Mouse (Mus musculus) cerebellum, adult 9-11 months (tissue): ENCODE measurements around the gene Pik3r4.

ENCODE experiments used
- DNase-seq: peaks from one replicate; pipeline ENCODE4 v3.0.0; 2022

The Pik3r4 gene

DNA sequence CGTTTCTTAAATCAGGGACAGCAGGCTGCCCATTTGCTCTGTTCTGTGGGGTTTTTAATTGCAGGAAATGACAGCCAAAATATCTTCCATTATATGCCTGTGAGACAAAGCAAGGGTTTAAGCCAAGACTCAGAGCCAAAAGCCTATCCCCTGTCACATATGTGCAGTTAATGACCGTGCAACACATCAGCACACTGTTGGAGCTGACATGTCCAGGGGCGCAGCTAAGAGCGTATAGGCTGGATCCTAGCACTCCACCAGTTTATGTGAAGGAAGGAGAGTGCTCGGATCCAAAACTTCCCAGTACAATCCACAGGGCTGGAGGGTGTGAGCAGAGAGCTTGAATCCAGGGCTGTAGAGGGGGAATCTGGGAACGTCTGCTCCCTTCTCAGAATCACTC lies 57.9 kb downstream of the Pik3r4 start:
- DNase-seq, result no peak

DNA sequence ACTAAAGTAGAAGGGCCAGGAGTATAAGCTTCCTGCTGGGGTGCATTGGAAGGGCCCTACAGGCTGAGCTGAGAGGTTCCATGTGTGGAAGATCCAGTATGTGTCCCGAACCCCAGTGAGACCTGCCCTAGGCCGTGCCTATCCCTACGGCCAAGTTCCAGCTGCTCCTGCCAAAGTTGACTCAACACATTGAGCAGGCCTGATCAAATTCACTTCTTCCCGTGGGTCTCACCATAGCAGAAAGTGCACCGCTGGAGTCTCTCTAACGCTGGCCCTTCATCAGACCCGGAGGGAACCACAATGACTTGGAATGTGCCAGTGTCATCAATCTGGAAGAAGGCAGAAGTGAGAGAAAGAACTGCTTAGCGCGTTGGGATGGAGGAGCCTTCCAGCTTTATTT lies 59.2 kb downstream of the Pik3r4 start:
- DNase-seq, result no peak

DNA sequence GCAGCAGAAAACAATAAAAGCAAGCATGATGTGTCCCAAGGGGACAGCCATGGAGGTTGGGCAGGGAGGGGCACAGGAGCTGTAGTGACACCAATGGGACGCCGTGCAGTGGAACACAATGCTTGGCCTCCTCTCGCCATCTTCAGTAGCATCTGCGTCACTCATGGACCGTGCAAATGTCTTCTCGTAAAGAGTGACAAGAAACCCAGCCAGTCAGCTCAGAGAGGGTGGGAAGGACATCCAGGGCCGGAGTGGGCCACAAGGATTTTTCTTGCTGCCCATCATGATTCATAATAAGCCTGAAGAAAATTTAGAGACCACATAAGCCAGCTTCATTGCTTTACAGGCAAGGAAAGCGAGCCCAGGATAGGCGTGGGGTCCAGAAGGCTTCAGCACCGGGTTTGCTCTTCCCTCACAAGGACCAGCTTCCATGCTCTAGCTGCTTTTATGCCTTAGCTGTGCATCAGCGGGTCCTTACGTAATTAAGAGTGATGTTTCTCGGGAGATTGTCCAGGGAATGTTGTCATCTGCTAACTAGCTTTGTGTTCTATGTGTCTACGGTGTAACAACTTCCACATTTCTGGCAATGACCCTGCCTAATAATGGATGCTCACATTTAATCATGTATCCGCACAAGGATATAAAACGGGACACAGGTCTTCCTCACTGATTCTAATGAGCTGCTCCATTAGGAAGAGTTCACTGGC lies 61.6 kb downstream of the Pik3r4 start:
- DNase-seq, result no peak

DNA sequence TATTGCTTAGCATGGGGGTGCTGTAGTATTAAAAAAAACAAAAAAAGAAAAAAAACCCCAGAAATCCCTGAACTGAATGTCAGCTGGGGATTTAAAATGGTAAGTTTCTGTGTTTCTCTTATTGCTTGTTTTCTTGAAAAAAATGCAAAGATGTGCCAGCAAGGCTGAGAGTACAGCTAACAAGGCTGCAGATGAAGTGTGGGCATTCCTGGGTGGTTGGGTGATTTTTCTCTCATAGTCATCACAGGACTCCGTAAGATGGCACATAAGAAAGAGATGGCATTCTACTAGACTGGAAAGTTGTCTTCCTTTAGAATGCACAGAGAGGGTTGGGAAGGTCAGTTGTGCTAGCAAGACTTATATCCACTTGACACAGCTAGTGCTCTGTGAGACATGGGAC lies 62.2 kb downstream of the Pik3r4 start:
- DNase-seq, result no peak

DNA sequence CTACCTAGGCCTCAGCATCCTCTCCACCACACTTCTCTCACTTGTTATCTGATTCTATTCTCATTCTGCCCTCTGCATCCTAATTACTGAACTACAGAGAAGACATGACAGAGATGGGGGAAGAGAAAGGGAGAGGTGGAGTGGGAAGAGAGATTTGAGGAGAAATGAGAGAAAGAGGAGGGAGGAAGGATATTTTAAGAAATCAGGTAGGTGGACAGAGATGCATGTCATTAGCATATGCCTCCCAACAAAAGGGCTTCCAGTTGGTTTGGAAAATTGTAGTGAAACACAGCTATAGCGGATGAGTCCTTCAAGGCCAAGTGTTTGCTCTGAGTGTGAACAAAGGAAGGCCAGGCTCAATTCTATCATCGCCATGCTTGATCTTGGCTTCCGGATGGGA lies 69.3 kb downstream of the Pik3r4 start:
- DNase-seq, result no peak

DNA sequence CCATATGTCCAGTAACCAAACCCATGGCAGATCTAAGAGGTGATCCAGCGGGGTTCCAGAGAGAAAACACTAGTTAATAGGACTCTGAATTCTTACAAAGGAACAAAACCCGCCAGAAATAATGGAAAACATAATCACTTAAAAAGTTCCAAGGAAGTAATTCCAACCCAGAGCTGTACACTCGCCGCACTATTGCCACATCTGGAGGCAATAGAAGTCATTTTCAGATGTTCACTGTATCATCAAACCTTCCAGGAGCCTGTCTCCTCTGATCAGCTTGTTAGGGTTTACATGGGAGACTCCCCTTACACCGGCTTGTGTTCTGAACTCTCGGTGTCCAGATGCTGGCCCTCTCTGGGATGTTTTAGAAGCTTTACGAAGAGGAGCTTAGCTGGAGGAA lies 76.6 kb downstream of the Pik3r4 start:
- DNase-seq, result no peak

DNA sequence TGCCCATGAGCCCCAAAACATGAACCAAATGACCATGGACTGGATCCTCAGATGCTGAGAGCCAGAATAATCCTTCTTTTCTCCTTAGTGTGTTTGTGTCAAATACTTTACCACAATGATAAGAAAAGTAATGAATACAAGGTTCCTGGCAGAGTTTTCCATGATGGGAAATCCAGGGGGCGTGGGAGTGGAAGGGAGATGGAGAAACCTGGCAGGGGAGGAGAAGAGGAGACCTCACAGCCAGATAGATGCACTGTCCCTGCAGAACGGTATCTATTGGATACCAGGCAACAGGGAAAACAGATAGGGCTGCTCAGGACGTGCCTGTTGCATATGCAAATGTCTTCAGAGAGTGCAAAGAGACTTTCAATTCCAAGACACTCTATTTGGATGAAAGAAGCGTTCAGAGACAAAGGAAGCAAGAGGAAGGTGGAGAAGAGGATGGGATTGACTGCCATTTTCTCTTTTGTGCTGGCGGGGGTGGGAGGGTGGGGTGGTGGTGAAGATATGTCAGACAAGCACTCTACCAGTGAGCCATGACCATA lies 77.1 kb downstream of the Pik3r4 start:
- no peak for DNase-seq

DNA sequence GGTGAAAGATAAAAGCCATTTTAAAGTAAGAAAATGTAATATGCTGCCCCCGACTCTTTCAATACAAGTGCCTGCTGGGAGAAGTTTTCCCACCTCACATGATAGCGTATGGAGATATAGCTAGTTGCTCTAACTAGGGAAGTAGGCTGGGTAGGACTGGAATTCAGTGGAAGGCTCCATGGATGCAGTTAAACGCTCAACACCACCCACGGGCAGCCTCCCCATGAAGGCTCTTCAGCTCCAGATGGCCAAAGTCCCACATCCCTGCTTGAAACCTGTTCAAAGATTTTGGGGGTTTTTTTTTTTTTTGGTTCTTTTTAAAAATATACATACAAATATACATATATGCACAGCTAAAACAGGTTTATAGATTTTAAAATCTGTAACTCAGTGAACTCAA lies 77.7 kb downstream of the Pik3r4 start:
- DNase-seq, result no peak

DNA sequence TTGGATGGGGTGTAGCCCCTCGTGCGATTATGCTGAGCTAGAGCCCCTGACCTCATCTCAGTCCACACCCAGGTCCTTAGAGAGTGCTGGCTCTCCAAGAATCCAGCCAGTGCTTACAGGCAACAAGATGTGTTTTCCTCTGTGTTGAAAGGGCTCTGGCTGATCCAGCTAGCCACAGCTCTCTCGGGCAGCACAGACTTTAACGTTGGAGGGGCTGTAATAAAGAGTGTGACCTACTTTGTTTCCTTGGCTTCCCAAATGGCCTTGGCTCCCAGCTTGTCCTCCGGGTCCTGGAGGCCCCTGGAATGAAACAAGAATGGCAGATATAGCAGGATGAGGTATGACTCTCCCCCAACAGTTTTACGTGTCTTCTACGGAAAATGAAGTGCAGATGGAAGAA lies 89.2 kb downstream of the Pik3r4 start:
- DNase-seq, result no peak

DNA sequence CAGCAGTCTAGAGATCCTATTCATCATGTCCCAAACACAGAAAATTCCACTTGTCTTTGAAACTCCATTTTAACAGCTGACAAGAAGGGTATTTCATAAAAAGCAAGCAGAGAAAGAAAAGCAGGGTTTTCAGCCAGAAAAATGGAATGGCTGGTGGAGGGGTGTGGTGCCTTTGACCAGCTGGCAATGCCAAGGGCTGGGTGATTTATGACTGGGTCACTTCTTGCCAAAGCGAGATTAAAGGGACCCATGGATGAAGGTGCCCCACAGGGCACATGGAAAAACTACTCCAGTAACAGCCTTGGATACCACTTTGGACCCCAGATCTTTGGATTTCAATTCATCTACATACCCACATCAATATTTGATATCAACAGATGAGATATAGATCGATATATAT lies 91.9 kb downstream of the Pik3r4 start:
- DNase-seq, result no peak

DNA sequence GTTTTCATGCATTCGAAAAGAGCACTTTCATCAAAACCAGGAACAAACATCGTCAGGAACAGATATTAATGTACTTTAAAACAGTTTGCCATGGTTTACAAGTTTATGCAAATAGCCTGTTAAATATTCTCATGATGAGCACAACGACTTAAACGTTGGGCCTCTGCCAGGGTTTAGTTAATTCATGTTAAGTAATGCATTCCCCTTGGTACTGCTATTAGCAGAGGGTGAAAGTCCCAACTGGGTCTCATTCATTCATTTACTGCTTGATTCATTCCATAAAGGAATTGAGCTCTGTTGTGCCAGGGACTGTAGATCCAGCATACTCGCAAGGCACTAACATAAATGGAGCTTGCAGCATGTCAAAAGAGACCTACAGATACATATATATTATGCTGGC lies 92.4 kb downstream of the Pik3r4 start:
- DNase-seq, result no peak
